Mouse (Mus musculus) left cerebral cortex, adult 2 months (tissue): ENCODE data around the gene Fgf6. TPM values are rescaled to one million over a fixed set of nuclear protein-coding genes. Genes with fewer than 3 reads are reported as not detected.

Experiments
- DNase-seq, 2 experiments: peaks; one replicate each; pipeline ENCODE4 v3.0.0; 2021 to 2022; ENCODE audit warnings: low spot score in 2 of 2, mixed read lengths in 1 of 2; ENCODE audit errors: extremely low spot score in 1 of 2
- H3K27ac ChIP-seq: fragments of 200-600 bp; 2 replicates; pipeline ENCODE4 v1.8.1; 2022
- H3K4me3 ChIP-seq: fragments of 200-600 bp; 2 replicates; pipeline ENCODE4 v1.8.1; 2022
- CTCF ChIP-seq: fragments of 200-600 bp; IDR thresholded peaks from 2 replicates; pipeline ENCODE4 v1.8.1; 2022; ENCODE audit warnings: antibody characterized with exemption, mild to moderate bottlenecking, moderate library complexity
- intact Hi-C: fragments of 180-260 bp; cut with DNase I; formaldehyde crosslinking; loops from one replicate; pipeline ENCODE4 v1.15.1; 2025
- long read RNA-seq, 2 experiments: library from polyadenylated mRNA; stranded (forward); transcript quantifications; one replicate each; pipeline ENCODE4 v2.0.0; 2021; ENCODE audit warnings: borderline mapping rate in 2 of 2
- total RNA-seq, 2 experiments: library from RNA; stranded (reverse); gene quantifications; 2 replicates each; pipeline ENCODE4 v1.2.3; 2021

Fgf6 gene
- not detected for total RNA-seq
- long read RNA-seq, experiment 1: 0 reads
- long read RNA-seq, experiment 2: 0 reads

GRCm38 (mm10) chr6:127014906-127015770, at the start of gene Fgf6:
TSS of gene Fgf6 (plus strand) at chr6:127015586.
- intact Hi-C loops: no loop called here
- DNase-seq: no peak
- no peak for TF ChIP-seq CTCF
- Histone ChIP-seq H3K27ac (no peak within 1 kb of the TSS), H3K4me3 (no peak within 1 kb of the TSS)

GRCm38 (mm10) chr6:126966241-126967026, 49.0 kb upstream of the Fgf6 start:
- intact Hi-C loops: no loop called here
- H3K27ac ChIP-seq: no peak overlapping the region

GRCm38 (mm10) chr6:126981539-126982234, 33.7 kb upstream of the Fgf6 start:
- intact Hi-C loops: no loop called here
- Histone ChIP-seq H3K27ac (no peak overlapping the region), H3K4me3 (no peak overlapping the region)
- DNase-seq: no peak
- no peak for TF ChIP-seq CTCF

More at GRCm38 (mm10) chr6:126966241-126967026, 49.0 kb upstream of the Fgf6 start:
- no peak overlapping the region for H3K4me3 ChIP-seq
- no peak for DNase-seq
- TF ChIP-seq CTCF: no peak

- intact Hi-C loops: no loop called here
- no peak for DNase-seq
- Histone ChIP-seq H3K4me3 (no peak overlapping the region), H3K27ac (no peak overlapping the region)
- no peak for TF ChIP-seq CTCF
Observed at GRCm38 (mm10) chr6:126993676-126994075, 21.7 kb upstream of the Fgf6 start.

GRCm38 (mm10) chr6:126995494-126995893, 19.9 kb upstream of the Fgf6 start:
- intact Hi-C loops: no loop called here
- DNase-seq: no peak
- H3K27ac ChIP-seq: no peak overlapping the region
- no peak overlapping the region for H3K4me3 ChIP-seq
- TF ChIP-seq CTCF: no peak

- DNase-seq: no peak
- no peak overlapping the region for H3K4me3 ChIP-seq
- intact Hi-C loops: no loop called here
- no peak overlapping the region for H3K27ac ChIP-seq
- TF ChIP-seq CTCF: no peak
Observed at GRCm38 (mm10) chr6:126996399-126996798, 19.0 kb upstream of the Fgf6 start.

- H3K4me3 ChIP-seq: no peak overlapping the region
- no peak for TF ChIP-seq CTCF
- no peak overlapping the region for H3K27ac ChIP-seq
- DNase-seq: no peak
- intact Hi-C loops: no loop called here
Observed at GRCm38 (mm10) chr6:127005646-127006045, 9.7 kb upstream of the Fgf6 start.

- no peak overlapping the region for H3K27ac ChIP-seq
- no peak overlapping the region for H3K4me3 ChIP-seq
- DNase-seq: no peak
- intact Hi-C loops: no loop called here
- no peak for TF ChIP-seq CTCF
Observed at GRCm38 (mm10) chr6:127006551-127006950, 8.8 kb upstream of the Fgf6 start.

GRCm38 (mm10) chr6:127010021-127010420, 5.4 kb upstream of the Fgf6 start:
- no peak for DNase-seq
- Histone ChIP-seq H3K4me3 (no peak overlapping the region), H3K27ac (no peak overlapping the region)
- intact Hi-C loops: no loop called here
- TF ChIP-seq CTCF: no peak

- intact Hi-C loops: no loop called here
- no peak for TF ChIP-seq CTCF
- no peak for DNase-seq
- Histone ChIP-seq H3K4me3 (no peak overlapping the region), H3K27ac (no peak overlapping the region)
Observed at GRCm38 (mm10) chr6:127011947-127012535, 3.3 kb upstream of the Fgf6 start.

- no peak for DNase-seq
- no peak for TF ChIP-seq CTCF
- intact Hi-C loops: no loop called here
- no peak overlapping the region for H3K27ac ChIP-seq
- H3K4me3 ChIP-seq: no peak overlapping the region
Observed at GRCm38 (mm10) chr6:127019254-127019653, 3.9 kb downstream of the Fgf6 start.
